10 mouse cellular contexts compared by ENCODE assay signal in genomic region chr5:128204685-128205320, GRCm38 (mm10).
A peak's percentile ranks its signal among the peaks of the same experiment; 100 is the strongest.
DNase-seq lines count a peak whose midpoint lies in the region; ATAC-seq and TF ChIP-seq lines count a peak whose summit lies in the region.
"Had no signal": no experiment of that assay in that cellular context is flagged by ENCODE, and none has a peak within 500 bp of the region (broad histone marks: within the 10 kb centered on the region; RNA-seq: fewer than 3 reads in every experiment).

No protein-coding gene starts in this region.

- TF ChIP-seq EP300 in liver, postnatal 0 days (IDR thresholded peaks at IDR 0.05; ENCODE audit: low read depth): no peak

- H3K9me3 ChIP-seq in lung, embryonic 15.5 days: no peaks in the 10 kb centered on the region
- H3K9me3 ChIP-seq in hindbrain, embryonic 14.5 days (ENCODE audit: control insufficient read depth, low read length): no peaks in the 10 kb centered on the region
- H3K9me3 ChIP-seq in neural tube, embryonic 14.5 days (ENCODE audit: control insufficient read depth, low read length): no peaks in the 10 kb centered on the region
- no peaks in the 10 kb centered on the region for H3K9me3 ChIP-seq in liver, postnatal 0 days (ENCODE audit: low read length)

- peak; percentile 62 for ATAC-seq in frontal cortex, adult (ENCODE audit: low TSS enrichment)
- no peak for ATAC-seq in lung, embryonic 15.5 days (ENCODE audit: borderline replicate concordance, extremely low read depth, low FRiP score, low TSS enrichment)
- ATAC-seq in hindbrain, embryonic 14.5 days (ENCODE audit: low FRiP score): no peak; the same call in 1 of the 2 replicates
- no peak for ATAC-seq in neural tube, embryonic 14.5 days (ENCODE audit: low read depth)
- ATAC-seq in liver, postnatal 0 days: no peak
- ATAC-seq: CD4-positive, CD25-positive, alpha-beta regulatory T cell, adult 4 months had no signal

- H3K36me3 ChIP-seq in lung, embryonic 15.5 days: no peaks in the 10 kb centered on the region
- no peaks in the 10 kb centered on the region for H3K36me3 ChIP-seq in hindbrain, embryonic 14.5 days (replicated peaks; ENCODE audit: control insufficient read depth, insufficient read depth)
- no peaks in the 10 kb centered on the region for H3K36me3 ChIP-seq in neural tube, embryonic 14.5 days (ENCODE audit: control insufficient read depth, insufficient read depth, low read length)
- no peaks in the 10 kb centered on the region for H3K36me3 ChIP-seq in liver, postnatal 0 days (replicated peaks; ENCODE audit: insufficient read depth, low read length)

- 72% methylated on average over 17 of the region's 17 CpGs for WGBS in lung, embryonic 15.5 days
- WGBS in hindbrain, embryonic 14.5 days: 69% methylated on average over 17 of the region's 17 CpGs
- 69% methylated on average over 17 of the region's 17 CpGs for WGBS in neural tube, embryonic 14.5 days
- 80% methylated on average over 17 of the region's 17 CpGs for WGBS in liver, postnatal 0 days (ENCODE audit: insufficient replicate concordance)

- H3K27ac ChIP-seq in lung, embryonic 15.5 days: peak overlapping the region; percentile 31; the same call in 1 of the 2 replicates
- peak overlapping the region; percentile 73 for H3K27ac ChIP-seq in hindbrain, embryonic 14.5 days
- peak overlapping the region; percentile 23; the same call in 1 of the 2 replicates for H3K27ac ChIP-seq in neural tube, embryonic 14.5 days (ENCODE audit: low read depth, low read length)
- H3K27ac ChIP-seq in liver, postnatal 0 days (ENCODE audit: low read depth): no peak overlapping the region

- DNase-seq in frontal cortex, postnatal 10 days (ENCODE audit: low spot score in 2 of 2): no peak
- no peak for DNase-seq in lung, postnatal 25 days (ENCODE audit: low spot score)
- DNase-seq in hindbrain, embryonic 14.5 days (ENCODE audit: low spot score): no peak
- DNase-seq in liver, postnatal 0 days: no peak
- no peak for DNase-seq in liver
- DNase-seq: cerebellum, postnatal 36 days had no signal

- no peak for TF ChIP-seq CTCF in liver, postnatal 0 days (IDR thresholded peaks at IDR 0.05; ENCODE audit: low read depth)

- H3K27me3 ChIP-seq in lung, embryonic 15.5 days: no peaks in the 10 kb centered on the region
- H3K27me3 ChIP-seq in hindbrain, embryonic 14.5 days (ENCODE audit: control insufficient read depth, insufficient read depth, low read length): no peaks in the 10 kb centered on the region
- H3K27me3 ChIP-seq in neural tube, embryonic 14.5 days (ENCODE audit: control insufficient read depth, insufficient read depth, low read length): no peaks in the 10 kb centered on the region
- no peaks in the 10 kb centered on the region for H3K27me3 ChIP-seq in liver, postnatal 0 days (ENCODE audit: insufficient read depth, low read length)

- no peak overlapping the region for H3K9ac ChIP-seq in lung, embryonic 15.5 days
- H3K9ac ChIP-seq in hindbrain, embryonic 14.5 days: 0 out of 2 replicates have a peak overlapping the region, but pooled peaks have one; percentile 4
- no peak overlapping the region for H3K9ac ChIP-seq in neural tube, embryonic 14.5 days (replicated peaks; ENCODE audit: low read depth, low read length)
- no peak overlapping the region for H3K9ac ChIP-seq in liver, postnatal 0 days (replicated peaks)

- no peak overlapping the region for H3K4me3 ChIP-seq in lung, embryonic 15.5 days
- H3K4me3 ChIP-seq in hindbrain, embryonic 14.5 days (replicated peaks; ENCODE audit: low read length): no peak overlapping the region
- H3K4me3 ChIP-seq in neural tube, embryonic 14.5 days (ENCODE audit: low read depth, low read length): no peak overlapping the region
- H3K4me3 ChIP-seq in liver, postnatal 0 days (ENCODE audit: low read depth, low read length): no peak overlapping the region

- peaks cover 9% of the 10 kb centered on the region; the same call in 1 of the 2 replicates for H3K4me1 ChIP-seq in lung, embryonic 15.5 days
- H3K4me1 ChIP-seq in hindbrain, embryonic 14.5 days (replicated peaks; ENCODE audit: control insufficient read depth, insufficient read depth, low read length): peaks cover 21% of the 10 kb centered on the region
- no peaks in the 10 kb centered on the region for H3K4me1 ChIP-seq in neural tube, embryonic 14.5 days (ENCODE audit: control insufficient read depth, insufficient read depth, low read length)
- H3K4me1 ChIP-seq in liver, postnatal 0 days (ENCODE audit: insufficient read depth): no peaks in the 10 kb centered on the region

- H3K4me2 ChIP-seq in lung, embryonic 15.5 days: peak overlapping the region; percentile 34; the same call in 1 of the 2 replicates
- H3K4me2 ChIP-seq in hindbrain, embryonic 14.5 days (replicated peaks): no peak overlapping the region
- H3K4me2 ChIP-seq in neural tube, embryonic 14.5 days (ENCODE audit: low read depth, low read length): no peak overlapping the region
- no peak overlapping the region for H3K4me2 ChIP-seq in liver, postnatal 0 days (ENCODE audit: low read depth, low read length)
